In genomic region chr11:98952736-98953135, GRCm38 (mm10) we compare ENCODE assay signal across 15 mouse cellular contexts. TPM values are rescaled to one million over a fixed set of nuclear protein-coding genes. Genes with fewer than 3 reads are reported as not detected.
DNase-seq lines count a peak whose midpoint lies in the region; ATAC-seq and TF ChIP-seq lines count a peak whose summit lies in the region.
"Had no signal": no experiment of that assay in that cellular context is flagged by ENCODE, and none has a peak within 500 bp of the region (broad histone marks: within the 10 kb centered on the region; RNA-seq: fewer than 3 reads in every experiment).

No protein-coding gene starts in this region.

- WGBS in heart, embryonic 10.5 days = 57% methylated on average over 2 of the region's 2 CpGs
- 71% methylated on average over 2 of the region's 2 CpGs for WGBS in limb, embryonic 10.5 days
- 41% methylated on average over 2 of the region's 2 CpGs for WGBS in stomach, postnatal 0 days

- TF ChIP-seq EP300 in stomach, postnatal 0 days (optimal IDR thresholded peaks at IDR 0.05) = no peak

- H3K9ac ChIP-seq in stomach, postnatal 0 days (ENCODE audit: low read length) = no peak overlapping the region
- H3K9ac ChIP-seq: forebrain, postnatal 0 days; hindbrain, embryonic 12.5 days; neural tube, embryonic 13.5 days had no signal

- no peak for DNase-seq in heart, embryonic 10.5 days (ENCODE audit: low spot score)
- no peak for DNase-seq in heart, adult 11 months
- DNase-seq in testis, postnatal 14 days (ENCODE audit: low spot score) = peak; percentile 12
- DNase-seq in testis, postnatal 10 days (ENCODE audit: low spot score) = no peak
- no peak for DNase-seq in limb, embryonic 10.5 days (ENCODE audit: low spot score)
- DNase-seq in stomach, postnatal 0 days (ENCODE audit: low spot score) = no peak
- no peak for DNase-seq in MN1 (ENCODE audit: low spot score)
- DNase-seq: embryo, embryonic 11 days; forebrain, postnatal 0 days; spleen, adult 18-20 months had no signal

- ATAC-seq in stomach, postnatal 0 days (ENCODE audit: low FRiP score, low TSS enrichment) = no peak
- ATAC-seq in erythroblast, adult 5-6 weeks (replicated peaks; ENCODE audit: low FRiP score, poor library complexity, severe bottlenecking) = no peak
- ATAC-seq: forebrain, postnatal 0 days had no signal

- peak overlapping the region; percentile 71 for H3K27ac ChIP-seq in heart, embryonic 10.5 days
- H3K27ac ChIP-seq in limb, embryonic 10.5 days = peak overlapping the region; percentile 78
- peak overlapping the region; percentile 69 for H3K27ac ChIP-seq in stomach, postnatal 0 days (replicated peaks)
- H3K27ac ChIP-seq: hindbrain, embryonic 12.5 days had no signal

- no peaks in the 10 kb centered on the region for H3K27me3 ChIP-seq in heart, embryonic 10.5 days (ENCODE audit: insufficient read depth, poor library complexity, severe bottlenecking)
- no peaks in the 10 kb centered on the region for H3K27me3 ChIP-seq in limb, embryonic 10.5 days (ENCODE audit: low read depth, poor library complexity, severe bottlenecking)
- H3K27me3 ChIP-seq in stomach, postnatal 0 days (ENCODE audit: control insufficient read depth, insufficient read depth, low read length) = no peaks in the 10 kb centered on the region
- H3K27me3 ChIP-seq: CH12.LX; hindbrain, embryonic 12.5 days; neural tube, embryonic 13.5 days had no signal

- no peak overlapping the region for H3K4me3 ChIP-seq in heart, embryonic 10.5 days
- no peak overlapping the region for H3K4me3 ChIP-seq in limb, embryonic 10.5 days
- H3K4me3 ChIP-seq in stomach, postnatal 0 days (ENCODE audit: low read depth, low read length) = no peak overlapping the region
- H3K4me3 ChIP-seq: hindbrain, embryonic 12.5 days; neural tube, embryonic 13.5 days had no signal

- no peak for TF ChIP-seq CTCF in stomach, postnatal 0 days (IDR thresholded peaks at IDR 0.05; ENCODE audit: low read depth)

- no peak overlapping the region for H3K4me2 ChIP-seq in stomach, postnatal 0 days (replicated peaks; ENCODE audit: low read depth)
- H3K4me2 ChIP-seq: hindbrain, embryonic 12.5 days; neural tube, embryonic 13.5 days had no signal

- no peaks in the 10 kb centered on the region for H3K9me3 ChIP-seq in heart, embryonic 10.5 days
- no peaks in the 10 kb centered on the region for H3K9me3 ChIP-seq in limb, embryonic 10.5 days (replicated peaks)
- no peaks in the 10 kb centered on the region for H3K9me3 ChIP-seq in stomach, postnatal 0 days (ENCODE audit: control insufficient read depth, low read length)
- H3K9me3 ChIP-seq: hindbrain, embryonic 12.5 days; neural tube, embryonic 13.5 days had no signal

- H3K36me3 ChIP-seq in heart, embryonic 10.5 days = peaks cover 48% of the 10 kb centered on the region
- peaks cover 70% of the 10 kb centered on the region for H3K36me3 ChIP-seq in limb, embryonic 10.5 days
- no peaks in the 10 kb centered on the region for H3K36me3 ChIP-seq in stomach, postnatal 0 days (ENCODE audit: control insufficient read depth, insufficient read depth, low read length)

- peaks cover 86% of the 10 kb centered on the region for H3K4me1 ChIP-seq in heart, embryonic 10.5 days
- peaks cover 68% of the 10 kb centered on the region for H3K4me1 ChIP-seq in limb, embryonic 10.5 days
- H3K4me1 ChIP-seq in stomach, postnatal 0 days (replicated peaks; ENCODE audit: control insufficient read depth, insufficient read depth) = peaks cover 34% of the 10 kb centered on the region; the same call in 1 of the 2 replicates

RNA-seq across cellular contexts. Expression of gene Rara, which starts 25.1 kb away (rescaled TPM):
- 30.4 and 36.9 TPM in 2 replicates for polyA plus RNA-seq in heart, embryonic 10.5 days (2016; fragmentation: Nextera tagmentation; extraction: Ambion mirVana)
- polyA plus RNA-seq in limb, embryonic 10.5 days (2016; fragmentation: Nextera tagmentation; extraction: Ambion mirVana) = 38.4 and 43.7 TPM in 2 replicates
- 20.1 and 25.9 TPM in 2 replicates for polyA plus RNA-seq in stomach, postnatal 0 days (2015; fragmentation: Nextera tagmentation; extraction: Ambion mirVana)
- total RNA-seq in erythroblast, adult 5-6 weeks (2015; ENCODE audit: low replicate concordance) = 13.1 and 13.2 TPM in 2 replicates
- 2.8 TPM in 2 replicates for total RNA-seq in erythroblast, adult 5-6 weeks (2017; ENCODE audit: low replicate concordance)

RNA-seq across cellular contexts. Expression of gene Gjd3, which starts 30.1 kb away (rescaled TPM):
- polyA plus RNA-seq in heart, embryonic 10.5 days (2016; fragmentation: Nextera tagmentation; extraction: Ambion mirVana) = 1.0 and 1.1 TPM in 2 replicates
- 0.24 and 0.29 TPM in 2 replicates for polyA plus RNA-seq in limb, embryonic 10.5 days (2016; fragmentation: Nextera tagmentation; extraction: Ambion mirVana)
- polyA plus RNA-seq in stomach, postnatal 0 days (2015; fragmentation: Nextera tagmentation; extraction: Ambion mirVana) = 1.9 and 2.1 TPM in 2 replicates
- total RNA-seq in erythroblast, adult 5-6 weeks (2015; ENCODE audit: low replicate concordance) = not detected in 2 replicates
- not detected in 2 replicates for total RNA-seq in erythroblast, adult 5-6 weeks (2017; ENCODE audit: low replicate concordance)
- total RNA-seq: adrenal gland, postnatal 36 days had no signal

RNA-seq across cellular contexts. Expression of gene Cdc6, which starts 45.1 kb away (rescaled TPM):
- 39.3 and 47.7 TPM in 2 replicates for polyA plus RNA-seq in heart, embryonic 10.5 days (2016; fragmentation: Nextera tagmentation; extraction: Ambion mirVana)
- polyA plus RNA-seq in limb, embryonic 10.5 days (2016; fragmentation: Nextera tagmentation; extraction: Ambion mirVana) = 69.9 and 79.5 TPM in 2 replicates
- 6.6 and 7.0 TPM in 2 replicates for polyA plus RNA-seq in stomach, postnatal 0 days (2015; fragmentation: Nextera tagmentation; extraction: Ambion mirVana)
- total RNA-seq in erythroblast, adult 5-6 weeks (2015; ENCODE audit: low replicate concordance) = 20.0 and 20.1 TPM in 2 replicates
- total RNA-seq in erythroblast, adult 5-6 weeks (2017; ENCODE audit: low replicate concordance) = 46.7 and 54.2 TPM in 2 replicates
